Mouse (Mus musculus) regulatory T cell (primary cell): ENCODE measurements around the gene Itgb3.

Experiments
- in situ Hi-C: fragments of 300-600 bp; cut with MboI, MseI; formaldehyde crosslinking; loops from one replicate; pipeline ENCODE4 v1.15.1; 2025; ENCODE audit warnings: high pct_unique_total_duplicates

Itgb3 gene

GRCm38 (mm10) chr11:104582308-104582606 is 25.5 kb upstream of the Itgb3 start:
- in situ Hi-C loops: no loop called here

DNA sequence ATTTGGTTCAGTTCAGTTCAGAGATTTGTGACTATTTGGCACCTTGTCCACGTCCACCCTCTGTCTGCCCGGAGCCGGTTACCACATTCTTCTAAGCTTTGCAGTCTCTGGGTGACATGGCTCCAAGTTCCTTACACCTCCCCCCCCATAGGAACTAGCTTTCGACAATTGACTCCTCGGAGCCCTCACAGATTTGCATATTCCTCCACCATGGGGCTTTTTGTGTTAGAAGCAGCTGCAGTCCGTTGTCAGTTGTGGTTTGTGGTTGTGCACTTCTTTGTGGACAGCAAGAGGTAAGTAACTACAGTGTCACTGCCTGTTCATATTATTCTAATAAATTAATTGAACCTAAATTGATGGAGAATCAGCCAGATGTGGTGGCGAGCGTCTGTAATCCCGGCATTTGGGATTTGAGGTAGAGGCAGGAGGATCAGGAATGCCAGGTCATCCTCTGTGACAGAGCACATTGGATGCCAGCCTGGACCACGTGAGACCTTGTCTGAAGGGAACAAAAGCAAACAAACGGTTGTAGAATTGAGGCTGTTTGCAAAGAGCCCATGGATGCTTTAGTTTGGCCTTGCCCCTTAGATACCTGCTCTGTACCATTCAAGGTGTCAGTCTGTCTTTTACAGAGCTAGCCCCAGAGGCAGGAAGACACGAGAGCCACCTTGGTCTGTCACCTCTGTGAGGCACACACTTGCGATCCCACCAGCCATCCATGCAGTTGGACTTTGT is 25.0 kb upstream of the Itgb3 start:
- in situ Hi-C loops: no loop called here

GRCm38 (mm10) chr11:104585495-104585894 is 22.3 kb upstream of the Itgb3 start:
- in situ Hi-C loops: no loop called here

- in situ Hi-C loops: no loop called here
Measured at GRCm38 (mm10) chr11:104587904-104588303, 19.9 kb upstream of the Itgb3 start.

DNA sequence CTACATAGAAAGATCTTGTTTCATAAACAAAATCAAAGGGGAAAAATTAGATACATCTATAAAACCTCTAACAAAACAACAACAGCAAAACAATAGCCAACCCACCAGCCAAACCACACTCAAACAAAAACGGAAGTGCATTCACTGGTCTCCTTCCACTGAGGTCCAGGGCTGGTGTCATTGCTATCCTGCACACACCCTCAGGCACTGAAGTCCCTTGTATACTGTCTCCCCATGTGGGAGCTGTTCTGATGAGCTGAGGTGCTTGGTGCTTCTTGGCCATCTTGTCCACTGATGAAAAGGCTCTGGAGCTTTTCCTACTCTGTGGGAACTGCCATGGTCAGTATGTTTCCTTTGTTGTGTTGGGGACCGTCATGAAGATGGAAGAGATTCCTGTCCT is 19.3 kb upstream of the Itgb3 start:
- in situ Hi-C loops: no loop called here

GRCm38 (mm10) chr11:104589570-104589969 is 18.2 kb upstream of the Itgb3 start:
- in situ Hi-C loops: no loop called here

DNA sequence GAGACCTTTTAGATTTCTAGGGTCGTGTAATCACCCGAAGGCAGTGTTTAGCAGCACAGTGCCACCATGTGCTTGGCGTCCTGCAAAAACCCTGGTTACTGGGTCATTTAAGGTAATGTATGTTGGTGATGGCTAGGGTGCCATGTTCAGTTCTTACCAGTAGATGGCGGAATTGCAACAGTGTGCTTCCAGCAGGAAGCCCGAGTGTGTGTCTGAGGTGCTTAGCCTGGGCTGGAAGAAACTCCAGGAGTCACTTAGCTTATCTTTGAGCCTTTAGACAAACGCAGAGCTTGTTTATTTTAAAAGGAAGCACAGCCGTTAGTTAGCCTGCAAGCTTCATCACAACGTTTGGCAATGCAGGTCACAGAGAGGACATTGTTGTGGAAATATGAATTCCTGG is 17.7 kb upstream of the Itgb3 start:
- in situ Hi-C loops: no loop called here

- in situ Hi-C loops: no loop called here
Measured at GRCm38 (mm10) chr11:104592066-104592835, 15.5 kb upstream of the Itgb3 start.

DNA sequence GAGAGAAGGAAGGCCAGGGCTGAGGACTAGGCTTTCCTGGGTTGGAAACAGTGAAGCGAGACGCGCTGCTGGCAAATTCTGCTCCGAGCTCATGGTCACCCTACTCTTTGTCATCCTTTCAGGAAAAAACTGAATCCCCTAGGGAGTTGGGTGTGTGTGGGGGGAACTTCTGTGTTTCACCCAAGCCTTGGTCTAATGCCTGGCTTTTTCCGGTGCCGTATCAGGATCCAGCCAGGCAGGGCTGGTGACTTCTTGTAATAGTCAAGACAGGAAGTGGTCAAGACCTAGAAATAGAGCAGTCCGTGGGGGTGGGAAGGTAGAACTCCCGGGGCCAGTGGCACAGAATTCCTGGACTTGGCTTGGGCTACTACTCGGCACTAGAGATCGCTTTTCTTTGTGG is 11.4 kb upstream of the Itgb3 start:
- in situ Hi-C loops: no loop called here

- in situ Hi-C loops: no loop called here
Measured at GRCm38 (mm10) chr11:104599265-104599945, 8.4 kb upstream of the Itgb3 start.

DNA sequence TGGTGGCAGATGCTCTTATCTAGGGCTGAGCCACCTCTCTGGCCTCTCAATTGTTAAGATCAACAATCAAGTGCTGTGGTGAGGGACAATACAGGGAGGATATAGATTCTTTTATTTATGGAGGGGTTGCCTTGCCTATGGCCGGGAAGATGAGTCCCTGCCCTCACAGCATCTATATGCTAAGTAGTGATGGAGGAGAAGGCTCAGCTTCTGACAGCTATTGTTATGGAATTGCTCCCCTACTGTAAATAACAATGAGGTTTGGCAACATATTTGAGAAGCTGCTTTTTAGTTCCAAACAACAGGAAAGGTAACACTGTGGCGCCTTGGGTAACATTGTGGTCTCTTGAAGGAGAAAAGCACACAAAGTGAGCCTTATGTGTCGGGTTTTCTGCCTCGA is 7.1 kb upstream of the Itgb3 start:
- in situ Hi-C loops: loop anchor here (25.0 kb wide), 1 partner anchor 1888 kb away; no protein-coding TSS in a partner anchor

- in situ Hi-C loops: loop anchor here (25.0 kb wide), 1 partner anchor 1892 kb away; no protein-coding TSS in a partner anchor
Measured at GRCm38 (mm10) chr11:104604192-104604591, 3.6 kb upstream of the Itgb3 start.

DNA sequence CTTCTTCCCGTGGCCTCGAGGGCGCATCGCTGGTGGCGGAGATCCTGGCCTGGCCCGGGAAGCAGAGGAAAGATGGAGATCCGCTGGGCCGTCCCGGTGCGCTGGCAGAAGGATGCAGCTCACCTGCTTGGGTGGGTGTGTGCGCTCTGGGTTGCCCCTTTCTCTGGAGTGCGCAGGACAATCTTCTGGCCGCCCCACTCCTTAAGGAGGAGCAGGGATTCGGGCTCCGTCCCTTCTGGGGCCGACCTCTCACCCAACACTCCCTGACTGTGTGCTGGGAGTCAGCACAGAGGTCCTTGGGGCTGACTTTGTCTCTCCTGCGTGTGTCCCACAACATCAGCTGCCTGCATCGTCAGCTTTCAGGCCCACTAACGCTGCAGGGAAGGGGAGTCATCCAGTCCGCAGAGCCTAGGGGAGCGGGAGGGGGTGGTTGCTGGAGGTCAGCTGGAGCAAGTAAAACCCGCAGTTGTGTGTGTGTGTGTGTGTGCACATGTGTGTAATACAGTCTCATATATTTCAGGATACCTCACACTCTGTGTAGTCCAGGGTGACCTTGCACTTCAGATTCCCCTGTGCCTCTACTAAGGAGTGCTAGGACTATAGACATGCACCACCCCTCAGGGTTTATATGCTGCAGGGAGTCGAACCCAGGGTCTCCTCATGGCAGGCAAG is 585 bp downstream of the Itgb3 start:
- in situ Hi-C loops: loop anchor here (5.0 to 25.0 kb wide), 2 partner anchors 59 to 1896 kb away; no protein-coding TSS in a partner anchor

GRCm38 (mm10) chr11:104609033-104609684 is 1.4 kb downstream of the Itgb3 start:
- in situ Hi-C loops: loop anchor here (5.0 to 25.0 kb wide), 2 partner anchors 58 to 1897 kb away; no protein-coding TSS in a partner anchor

GRCm38 (mm10) chr11:104609733-104610132 is 1.9 kb downstream of the Itgb3 start:
- in situ Hi-C loops: loop anchor here (5.0 to 25.0 kb wide), 2 partner anchors 58 to 1897 kb away; no protein-coding TSS in a partner anchor

DNA sequence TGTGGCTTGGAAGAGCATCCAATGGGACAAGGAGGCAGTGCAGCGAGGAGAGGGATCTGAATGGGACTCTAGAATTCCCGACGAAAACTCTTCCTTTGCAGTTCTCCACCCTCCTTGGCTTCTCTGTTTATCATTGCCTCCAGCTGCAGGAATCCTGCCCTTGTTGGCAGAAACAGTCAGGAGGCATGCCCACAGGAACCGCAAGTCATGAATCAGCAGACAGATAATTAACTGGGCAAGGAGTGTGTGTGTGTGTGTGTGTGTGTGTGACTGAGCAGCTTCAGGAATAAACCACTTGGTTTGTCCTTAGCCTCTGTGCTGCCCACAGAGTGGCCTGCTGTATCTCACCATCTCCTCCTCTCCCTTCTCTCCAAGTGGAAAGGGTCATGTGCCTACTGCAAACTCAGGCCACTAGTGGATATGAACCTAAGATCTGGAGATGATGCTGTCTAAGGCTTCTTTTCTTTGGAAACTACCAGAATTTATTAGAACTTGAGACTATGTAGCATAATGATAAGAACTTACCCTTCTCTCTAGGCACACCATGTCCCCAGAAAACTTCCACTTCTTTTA is 3.9 kb downstream of the Itgb3 start:
- in situ Hi-C loops: loop anchor here (25.0 kb wide), 1 partner anchor 1899 kb away; no protein-coding TSS in a partner anchor

DNA sequence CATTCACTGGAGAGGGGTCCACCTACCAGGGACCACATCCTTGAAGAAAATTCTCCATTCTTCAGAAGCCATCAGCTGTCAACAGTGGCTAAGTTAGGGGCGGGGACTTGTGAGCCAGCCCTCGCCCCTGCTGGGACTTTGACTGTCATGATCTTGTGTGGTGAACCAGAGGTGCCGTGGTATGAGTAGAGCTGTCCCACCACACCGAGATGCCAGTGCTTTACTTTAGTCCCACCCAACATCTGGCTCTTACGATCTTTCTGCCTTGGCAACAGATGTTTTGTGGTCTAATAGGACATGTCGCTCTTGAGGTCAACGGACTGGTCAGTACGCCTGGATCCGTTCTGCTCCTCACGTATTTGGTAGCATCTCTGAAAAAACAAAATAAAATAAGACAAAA is 5.8 kb downstream of the Itgb3 start:
- in situ Hi-C loops: loop anchor here (25.0 kb wide), 1 partner anchor 1901 kb away; no protein-coding TSS in a partner anchor

DNA sequence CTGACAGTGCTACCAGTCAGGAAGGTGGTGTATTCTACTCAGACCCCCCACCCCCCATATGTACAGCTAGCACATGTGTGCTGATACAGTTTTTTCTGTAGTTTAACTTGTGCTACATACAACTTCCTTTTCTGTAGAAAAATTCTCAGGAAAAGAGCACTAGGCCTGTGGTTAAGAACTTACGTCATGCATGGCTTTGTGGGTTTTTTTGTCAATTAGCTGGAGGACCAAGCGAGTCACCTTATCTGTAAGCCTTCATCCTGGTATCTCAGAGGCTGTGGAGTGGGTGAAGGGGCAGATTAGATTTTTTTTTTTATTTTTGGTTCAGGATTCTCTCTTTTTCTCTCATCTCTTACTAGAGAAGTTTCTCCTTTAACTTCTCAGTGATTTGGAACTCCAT is 6.3 kb downstream of the Itgb3 start:
- in situ Hi-C loops: loop anchor here (25.0 kb wide), 1 partner anchor 1902 kb away; no protein-coding TSS in a partner anchor

GRCm38 (mm10) chr11:104616182-104616581 is 8.4 kb downstream of the Itgb3 start:
- in situ Hi-C loops: loop anchor here (25.0 kb wide), 1 partner anchor 1904 kb away; no protein-coding TSS in a partner anchor

DNA sequence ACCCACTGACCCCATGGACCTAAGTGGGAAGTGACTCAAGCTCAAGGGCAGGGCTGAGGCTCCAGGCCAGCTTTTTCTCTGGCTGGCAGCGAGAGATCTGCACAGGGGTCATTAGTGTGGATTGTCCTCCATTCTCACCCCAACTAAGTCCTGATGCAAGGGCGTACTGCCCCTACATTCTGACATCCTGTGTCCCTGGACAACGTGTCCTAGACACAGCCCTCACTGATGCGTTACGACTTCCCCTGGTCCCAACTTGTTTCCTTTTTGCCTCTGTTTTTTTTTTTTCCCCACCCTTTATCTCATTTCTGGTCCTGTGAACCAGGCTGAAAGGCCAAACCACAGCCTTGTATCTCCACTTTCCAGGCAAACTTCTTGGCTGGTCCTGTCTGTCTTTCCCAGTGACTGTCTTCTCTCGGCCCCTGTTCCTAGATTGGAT is 10.9 kb downstream of the Itgb3 start:
- in situ Hi-C loops: loop anchor here (25.0 kb wide), 1 partner anchor 1906 kb away; no protein-coding TSS in a partner anchor
